Mouse (Mus musculus) brown adipose tissue, adult 24 weeks (tissue): Measurements from ENCODE around the gene Entpd1. TPM values are rescaled to one million over a fixed set of nuclear protein-coding genes. Genes with fewer than 3 reads are reported as not detected.

Source experiments
- H3K27ac ChIP-seq: fragments of 200-500 bp; replicated peaks from 2 replicates; pipeline ENCODE4 v1.5.1; 2012; ENCODE audit warnings: low read depth, mild to moderate bottlenecking, low read length
- H3K4me1 ChIP-seq: fragments of 200-500 bp; 2 replicates; pipeline ENCODE4 v1.6.1; 2012; ENCODE audit warnings: low read length, mixed read lengths; ENCODE audit not compliant: control insufficient read depth, insufficient read depth, insufficient read length
- H3K4me3 ChIP-seq: fragments of 200-500 bp; 2 replicates; pipeline ENCODE4 v1.5.1; 2012; ENCODE audit warnings: low read depth, mild to moderate bottlenecking, low read length, moderate library complexity; ENCODE audit not compliant: insufficient read depth
- polyA plus RNA-seq: library from polyadenylated mRNA; stranded (reverse); fragments of >200 nt; gene quantifications from 2 replicates; pipeline ENCODE4 v1.2.4, GENCODE M21; 2012; ENCODE audit not compliant: missing spikeins, insufficient read depth, insufficient read length

The Entpd1 gene
- polyA plus RNA-seq, 1 experiment: 6.2 TPM

DNA sequence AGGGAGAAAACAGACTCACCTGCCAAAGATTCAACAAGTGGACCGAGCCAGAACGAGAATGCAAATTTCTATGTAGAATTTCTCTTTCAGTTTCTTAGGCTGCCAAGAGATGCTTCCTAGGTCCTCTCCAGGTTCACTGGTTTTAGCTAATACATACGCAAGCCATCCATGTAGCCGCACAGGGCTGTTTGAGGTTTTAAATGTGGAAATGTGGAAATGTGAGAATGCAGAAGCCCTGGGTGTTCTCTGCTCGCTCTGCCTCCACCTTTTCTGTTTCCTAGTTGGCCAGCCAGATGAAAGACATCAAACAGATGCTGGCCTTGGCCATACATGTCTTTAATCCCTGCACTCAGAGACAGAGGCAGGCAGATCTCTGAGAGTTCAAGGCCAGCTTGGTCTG is 26.4 kb downstream of the Entpd1 start:
- H3K27ac ChIP-seq: peak overlapping the region; percentile 96
- peaks cover 3% of the 10 kb centered on the region; the same call in 1 of the 2 replicates for H3K4me1 ChIP-seq
- H3K4me3 ChIP-seq: no peak overlapping the region

DNA sequence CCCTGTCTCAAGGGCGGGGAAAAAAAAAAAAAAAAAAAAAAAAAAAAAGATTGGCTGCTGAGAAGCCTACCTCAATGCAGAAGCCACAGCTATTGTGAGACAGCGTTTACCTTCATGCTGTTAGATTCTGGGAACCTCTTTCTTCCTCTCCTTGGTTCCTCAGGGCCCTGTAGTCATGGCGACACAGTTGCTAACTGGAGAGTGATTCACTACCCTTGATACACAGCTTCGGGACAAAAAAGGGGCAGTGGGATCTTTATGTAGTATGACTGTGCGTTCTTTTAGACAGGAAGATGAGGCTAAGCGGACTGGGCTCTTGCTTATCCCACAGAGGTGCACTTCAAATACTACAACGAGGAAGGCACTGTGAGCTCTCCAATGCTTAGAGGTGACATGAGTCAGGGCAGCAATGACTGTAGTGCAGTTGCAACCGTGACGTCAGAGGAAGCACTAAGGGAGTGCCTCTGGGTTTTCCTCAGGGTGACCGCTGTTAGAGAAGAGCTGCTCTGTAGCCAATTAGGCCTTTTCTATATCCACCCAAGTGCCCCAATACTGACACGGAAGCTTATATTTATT is 27.7 kb downstream of the Entpd1 start:
- no peak overlapping the region for H3K4me3 ChIP-seq
- H3K4me1 ChIP-seq: peaks cover 5% of the 10 kb centered on the region; the same call in 1 of the 2 replicates
- H3K27ac ChIP-seq: no peak overlapping the region

DNA sequence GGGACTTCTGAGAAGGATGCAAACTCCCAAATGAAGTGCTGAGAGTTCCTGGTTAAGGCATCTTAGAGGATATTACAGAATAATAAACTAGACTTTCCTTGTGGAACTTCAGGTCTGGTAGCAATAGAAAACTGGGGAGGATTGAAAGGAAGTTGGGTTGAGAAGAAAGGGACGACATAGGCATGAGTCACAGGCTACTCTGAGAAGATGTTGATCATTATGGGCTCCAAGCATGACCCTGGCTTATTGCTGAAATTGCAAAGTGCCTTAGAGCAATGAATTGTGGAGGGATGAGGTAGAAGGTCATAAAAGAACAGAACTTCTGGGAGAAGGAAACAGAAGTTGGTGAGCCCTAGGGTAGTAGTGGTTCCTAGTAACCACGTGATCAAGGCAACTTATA is 28.6 kb downstream of the Entpd1 start:
- peaks cover 9% of the 10 kb centered on the region; the same call in 1 of the 2 replicates for H3K4me1 ChIP-seq
- no peak overlapping the region for H3K27ac ChIP-seq
- H3K4me3 ChIP-seq: no peak overlapping the region

DNA sequence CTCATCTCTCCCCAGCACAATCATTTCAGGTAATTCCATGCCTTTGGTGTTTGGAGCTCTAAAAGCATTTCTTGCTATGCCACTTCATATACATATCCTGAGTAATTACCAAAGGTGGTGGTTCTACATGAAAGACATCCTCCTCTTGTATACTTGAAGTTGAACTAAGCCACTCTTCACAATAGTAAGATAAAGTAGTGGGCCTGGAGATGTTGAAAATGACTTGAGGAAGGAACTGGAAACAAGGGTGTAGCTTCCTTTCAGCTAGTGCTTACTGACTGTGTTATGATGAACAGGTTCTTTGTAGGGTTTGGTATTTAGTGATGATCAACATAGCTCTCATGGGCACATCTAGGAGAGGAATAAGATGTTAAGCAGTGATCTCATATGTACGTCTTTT is 31.7 kb downstream of the Entpd1 start:
- H3K4me3 ChIP-seq: no peak overlapping the region
- H3K27ac ChIP-seq: no peak overlapping the region
- H3K4me1 ChIP-seq: peaks cover 17% of the 10 kb centered on the region

DNA sequence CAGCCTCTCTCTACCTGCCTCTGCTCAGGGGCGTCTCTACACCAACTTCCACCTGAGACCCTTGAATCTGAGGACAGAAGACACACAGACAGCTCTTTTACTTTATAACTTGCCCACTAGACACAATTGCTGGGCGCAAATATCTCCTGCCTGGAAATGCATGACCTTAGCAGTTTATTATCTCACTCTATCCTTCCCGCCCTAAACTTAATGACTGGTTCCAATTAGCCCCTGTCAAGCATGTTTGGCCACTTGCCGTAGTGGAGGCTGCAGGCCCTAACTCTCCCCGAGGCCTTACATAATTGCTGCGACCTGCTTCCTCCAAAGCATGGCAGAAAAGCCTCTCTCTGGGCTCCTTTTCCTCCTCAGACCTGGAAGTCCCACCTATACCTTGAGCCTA is 34.2 kb downstream of the Entpd1 start:
- peaks cover 19% of the 10 kb centered on the region for H3K4me1 ChIP-seq
- no peak overlapping the region for H3K4me3 ChIP-seq
- H3K27ac ChIP-seq: no peak overlapping the region

DNA sequence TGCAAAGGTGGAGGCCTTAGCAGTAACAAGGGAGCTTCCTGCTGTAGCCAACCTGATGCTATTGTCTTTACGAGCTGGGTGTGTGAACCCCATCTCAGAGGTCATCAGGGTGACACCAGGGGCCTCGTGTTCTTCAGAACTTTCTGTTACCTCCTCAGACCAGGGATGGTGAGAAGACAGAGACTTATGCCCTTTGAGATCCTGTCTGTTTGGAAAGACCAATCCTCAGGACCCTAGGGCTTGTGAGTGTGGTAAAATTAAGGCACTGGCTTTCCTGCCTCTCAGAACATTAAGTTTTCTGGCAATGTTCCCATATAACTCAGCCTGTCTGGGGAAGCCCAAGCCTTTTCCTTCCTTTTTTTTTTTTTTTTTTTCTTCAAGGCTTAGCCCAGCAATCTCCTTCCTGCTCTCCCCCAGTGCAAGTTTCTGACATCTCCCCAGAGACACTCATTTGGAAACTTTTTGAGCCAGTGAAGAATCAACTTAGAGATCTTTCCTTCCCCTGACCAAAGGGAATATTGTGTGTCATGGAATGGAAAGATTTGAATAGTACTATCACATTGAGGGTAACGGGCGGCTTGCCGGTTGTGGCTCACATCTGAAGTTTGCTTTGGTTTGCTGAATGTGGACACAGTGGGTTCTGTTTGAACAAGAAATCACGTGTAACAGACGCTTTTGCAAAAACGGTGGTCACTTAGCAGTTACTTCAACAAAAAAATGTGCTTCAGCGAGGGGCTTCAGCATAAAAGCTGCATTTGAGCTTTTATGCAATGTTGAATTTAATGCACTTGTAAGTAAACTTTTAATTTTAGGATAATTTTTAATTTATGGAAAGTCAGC is 35.4 kb downstream of the Entpd1 start:
- Histone ChIP-seq H3K4me1 (peaks cover 19% of the 10 kb centered on the region), H3K27ac (peak overlapping the region; percentile 87), H3K4me3 (no peak overlapping the region)

DNA sequence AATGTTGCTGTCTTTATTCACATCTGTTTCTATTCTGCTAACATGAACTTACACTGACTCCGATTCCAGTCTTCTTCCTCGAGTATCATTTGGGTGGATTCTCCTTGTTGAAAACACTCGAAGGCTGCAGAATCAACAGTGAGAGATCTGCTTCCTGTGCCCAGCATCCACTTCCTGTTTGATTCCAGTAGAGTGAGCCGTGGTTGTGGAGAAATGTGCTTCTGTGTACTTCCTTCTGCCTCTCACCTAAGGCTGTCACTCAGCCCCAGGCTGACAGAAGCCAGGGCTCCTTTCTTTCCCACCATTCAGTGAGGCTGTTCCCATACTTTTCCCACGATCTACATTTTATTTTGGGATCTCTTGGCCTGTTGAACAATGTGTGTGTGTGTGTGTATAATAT is 37.9 kb downstream of the Entpd1 start:
- Histone ChIP-seq H3K4me1 (peaks cover 17% of the 10 kb centered on the region), H3K27ac (0 out of 2 replicates have a peak overlapping the region, but pooled peaks have one; percentile 9), H3K4me3 (no peak overlapping the region)

DNA sequence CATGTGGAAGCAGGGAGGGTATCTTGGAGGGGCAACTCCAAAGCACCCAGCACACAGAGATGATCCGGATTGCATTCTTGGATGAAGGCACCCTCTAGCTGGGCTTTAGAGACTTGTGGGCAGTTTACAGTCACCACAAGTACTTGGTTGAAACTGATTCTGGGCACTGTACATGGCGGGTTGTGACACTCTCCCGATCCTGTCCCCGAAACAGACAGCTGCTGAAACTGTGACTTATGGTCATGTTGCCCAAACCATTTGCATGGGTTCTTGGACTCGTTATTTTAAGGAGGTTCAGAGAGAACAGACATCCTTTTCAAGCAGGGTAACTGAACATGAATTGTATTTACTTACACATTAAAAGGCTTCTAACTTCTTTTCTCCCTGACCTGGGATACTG is 44.0 kb downstream of the Entpd1 start:
- H3K27ac ChIP-seq: no peak overlapping the region
- H3K4me1 ChIP-seq: peaks cover 9% of the 10 kb centered on the region
- H3K4me3 ChIP-seq: no peak overlapping the region

DNA sequence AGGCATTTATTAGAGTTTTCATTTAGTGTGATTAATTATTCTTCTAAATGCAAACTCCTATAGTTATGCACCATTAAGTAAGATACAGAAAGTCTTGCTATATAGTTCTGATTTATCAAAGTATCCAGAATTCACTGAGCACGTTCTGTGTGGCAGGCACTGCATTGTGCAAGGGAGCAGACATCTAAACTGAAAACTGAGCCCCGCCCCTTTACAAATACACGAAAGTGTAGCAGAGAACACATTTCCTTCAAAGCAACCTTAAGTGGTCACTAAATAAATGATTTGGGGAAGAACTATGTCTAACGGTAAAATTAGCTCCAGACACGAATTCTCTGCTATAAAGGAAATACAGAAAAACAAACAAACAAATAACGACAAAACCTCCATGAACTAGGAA is 46.1 kb downstream of the Entpd1 start:
- no peak overlapping the region for H3K27ac ChIP-seq

DNA sequence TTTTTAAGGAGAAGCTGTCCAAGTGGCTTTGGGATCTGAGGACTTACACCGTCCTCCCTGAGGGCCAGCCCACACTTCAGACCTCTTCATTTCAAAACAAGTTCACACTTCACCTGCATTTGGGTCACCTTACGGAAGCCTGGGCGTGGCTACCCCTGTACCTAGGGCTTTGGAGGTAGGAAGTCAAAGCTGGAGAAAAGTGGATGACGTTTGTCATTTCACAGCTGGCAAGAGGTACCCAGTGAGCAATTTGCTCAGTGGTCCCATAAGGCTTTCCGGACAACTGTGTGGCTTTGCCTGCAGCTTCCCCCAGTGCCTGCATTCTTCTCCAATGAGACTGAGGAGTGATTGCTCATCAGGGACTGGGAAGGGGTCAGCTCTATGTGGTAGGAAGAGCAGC is 46.8 kb downstream of the Entpd1 start:
- Histone ChIP-seq H3K4me1 (peaks cover 9% of the 10 kb centered on the region), H3K4me3 (peak overlapping the region; percentile 26; the same call in 1 of the 2 replicates), H3K27ac (peak overlapping the region; percentile 8)

More for the DNA sequence above, 46.1 kb downstream of the Entpd1 start:
- Histone ChIP-seq H3K4me1 (peaks cover 9% of the 10 kb centered on the region), H3K4me3 (no peak overlapping the region)

DNA sequence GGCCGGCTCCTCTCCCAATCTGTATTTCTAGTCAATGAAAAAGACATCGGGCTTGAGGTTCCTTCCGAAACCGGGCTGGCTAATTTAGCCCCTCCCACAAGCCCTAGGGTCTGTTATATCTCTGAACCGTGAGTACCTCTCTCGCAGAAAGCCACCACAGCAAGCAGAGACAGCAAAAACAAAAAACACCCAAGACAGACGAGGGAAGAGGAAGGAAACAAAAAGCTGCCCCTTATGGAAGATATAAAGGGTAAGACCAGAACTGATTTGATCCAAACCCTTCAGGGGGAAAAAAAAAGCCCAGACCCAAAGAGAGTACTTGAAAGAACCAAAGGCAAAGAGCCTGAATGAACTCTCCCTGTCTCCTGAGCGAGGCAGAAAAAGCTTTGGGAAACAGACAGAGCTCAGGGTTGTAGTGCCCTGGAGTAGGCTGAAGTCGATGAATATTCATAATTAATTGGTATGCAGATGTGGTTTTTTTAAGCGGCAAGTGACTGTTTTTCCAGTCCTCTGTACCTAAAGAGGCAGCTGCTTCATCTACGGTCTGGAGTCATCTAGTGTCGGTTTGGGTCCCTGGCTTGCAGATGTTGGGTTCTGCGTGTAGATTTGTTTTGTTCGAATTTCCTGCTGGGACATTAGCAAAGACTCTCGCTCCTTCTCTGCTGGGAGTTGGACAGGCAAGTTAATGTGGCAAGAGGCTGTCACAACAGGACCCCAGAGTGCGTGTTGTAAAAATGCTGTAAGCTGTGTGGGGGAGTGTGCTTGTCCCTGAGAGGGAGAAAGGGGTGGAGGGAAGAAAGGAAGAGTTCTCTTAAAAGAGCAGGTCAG is 47.7 kb downstream of the Entpd1 start:
- H3K27ac ChIP-seq: peak overlapping the region; percentile 86
- peaks cover 9% of the 10 kb centered on the region for H3K4me1 ChIP-seq
- peak overlapping the region; percentile 56 for H3K4me3 ChIP-seq

DNA sequence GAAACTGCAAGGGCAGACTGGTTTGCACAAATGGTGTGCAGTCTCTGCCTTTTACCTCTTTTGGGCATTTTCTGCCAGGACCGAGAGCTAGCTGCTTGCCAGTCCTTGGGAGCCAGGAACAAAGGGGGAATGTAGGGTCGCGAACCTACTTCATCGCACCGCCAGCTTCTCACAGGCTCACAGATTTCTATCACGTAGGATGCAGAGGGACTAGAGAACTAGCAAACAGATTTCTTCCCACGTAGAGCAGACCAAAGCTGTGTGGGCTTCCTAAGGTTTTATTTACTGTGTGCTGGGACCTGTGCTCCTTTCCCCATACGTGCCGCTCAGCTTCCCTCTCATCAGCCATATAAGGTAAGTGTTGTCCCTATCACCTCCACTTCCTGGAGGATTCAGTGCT is 48.3 kb downstream of the Entpd1 start:
- peak overlapping the region; percentile 86 for H3K27ac ChIP-seq
- peaks cover 9% of the 10 kb centered on the region for H3K4me1 ChIP-seq
- H3K4me3 ChIP-seq: peak overlapping the region; percentile 56

DNA sequence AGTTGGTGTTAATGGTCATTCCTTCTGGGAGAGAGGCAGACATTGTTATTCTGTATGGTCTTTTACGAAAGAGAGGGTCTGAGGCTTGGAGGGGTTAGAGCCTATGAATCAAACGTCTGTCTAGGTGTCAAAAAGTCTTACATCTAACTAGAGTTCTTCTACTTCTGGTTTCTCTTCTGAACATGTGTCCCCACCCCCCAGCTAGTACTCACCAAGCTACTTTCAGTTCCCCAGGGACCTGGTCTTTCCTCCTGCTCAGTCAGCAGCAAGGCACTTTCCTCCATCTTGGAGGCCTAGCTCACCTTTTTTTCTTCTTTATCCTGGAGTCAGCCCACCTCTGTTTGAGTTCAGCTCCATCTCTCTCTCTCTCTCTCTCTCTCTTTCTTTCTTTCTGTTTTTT is 48.9 kb downstream of the Entpd1 start:
- Histone ChIP-seq H3K27ac (peak overlapping the region; percentile 86), H3K4me3 (peak overlapping the region; percentile 56), H3K4me1 (peaks cover 13% of the 10 kb centered on the region)

DNA sequence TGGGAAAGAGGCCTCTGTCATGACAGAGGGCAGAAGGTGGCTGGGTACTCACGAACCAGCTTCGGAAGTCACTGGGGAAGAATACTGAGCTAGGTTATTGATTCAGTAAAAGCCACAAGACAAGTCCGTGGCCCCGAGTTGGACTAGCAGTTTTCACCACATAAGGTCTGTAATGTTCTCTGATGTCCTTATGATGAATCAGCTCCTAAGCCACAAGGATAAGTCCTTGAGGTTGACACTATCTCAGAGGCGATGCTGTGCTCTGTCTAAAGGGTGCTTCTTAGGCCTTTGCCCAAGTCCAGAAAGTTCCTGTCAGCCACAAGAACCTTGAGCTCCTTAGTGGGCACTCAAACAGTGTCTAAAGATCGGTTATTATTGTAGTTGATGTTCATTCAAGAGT is 49.7 kb downstream of the Entpd1 start:
- Histone ChIP-seq H3K27ac (peak overlapping the region; percentile 34), H3K4me3 (0 out of 2 replicates have a peak overlapping the region, but pooled peaks have one; percentile 20), H3K4me1 (peaks cover 13% of the 10 kb centered on the region)

DNA sequence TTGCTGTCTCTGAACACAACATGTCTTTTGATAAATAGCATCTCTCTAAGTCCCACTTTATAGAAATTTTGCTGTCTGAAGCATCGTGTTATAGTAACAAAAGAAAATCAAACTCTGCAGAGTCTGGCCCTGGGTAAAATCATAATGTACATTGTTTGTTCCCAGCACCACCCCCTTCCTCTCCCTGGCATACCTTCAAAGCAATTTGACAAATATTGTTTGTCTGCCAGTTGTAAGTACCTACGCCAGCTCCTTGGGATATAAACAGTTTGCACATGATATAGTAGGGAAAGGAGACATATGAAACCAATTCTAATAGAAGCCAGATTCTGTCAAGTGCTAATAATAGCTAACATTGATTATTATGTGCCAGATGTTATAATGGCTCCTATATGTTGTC is 50.6 kb downstream of the Entpd1 start:
- peaks cover 13% of the 10 kb centered on the region for H3K4me1 ChIP-seq
- no peak overlapping the region for H3K4me3 ChIP-seq
- H3K27ac ChIP-seq: no peak overlapping the region
